Mouse (Mus musculus) neural tube, embryonic 14.5 days (tissue): ENCODE measurements around the gene Cyren. TPM values are rescaled to one million over a fixed set of nuclear protein-coding genes. Genes with fewer than 3 reads are reported as not detected.

Experiments
- ATAC-seq: fragments of 200-750 bp; cut with Nextera tagmentation; 2 replicates; pipeline ENCODE4 v1.8.0; 2017; ENCODE audit warnings: low read depth, mild to moderate bottlenecking, moderate TSS enrichment, moderate library complexity
- H3K27ac ChIP-seq: fragments of 300-500 bp; sonication (generic); 2 replicates; pipeline ENCODE4 v1.5.1; 2014; ENCODE audit warnings: low read depth, mild to moderate bottlenecking, control low read depth, low read length, moderate library complexity, mixed read lengths
- H3K27me3 ChIP-seq: fragments of 300-500 bp; sonication (generic); 2 replicates; pipeline ENCODE4 v1.6.1; 2014; ENCODE audit warnings: low read length; ENCODE audit not compliant: control insufficient read depth, insufficient read depth
- H3K36me3 ChIP-seq: fragments of 300-500 bp; sonication (generic); 2 replicates; pipeline ENCODE4 v1.6.1; 2014; ENCODE audit warnings: low read length, mixed read lengths; ENCODE audit not compliant: control insufficient read depth, insufficient read depth
- H3K4me1 ChIP-seq: fragments of 300-500 bp; sonication (generic); 2 replicates; pipeline ENCODE4 v1.6.1; 2014; ENCODE audit warnings: low read length; ENCODE audit not compliant: control insufficient read depth, insufficient read depth
- H3K4me2 ChIP-seq: fragments of 300-500 bp; sonication (generic); 2 replicates; pipeline ENCODE4 v1.6.1; 2014; ENCODE audit warnings: mild to moderate bottlenecking, low read depth, low read length, control low read depth
- H3K4me3 ChIP-seq: fragments of 300-500 bp; sonication (generic); 2 replicates; pipeline ENCODE4 v1.5.1; 2014; ENCODE audit warnings: low read depth, low read length, control low read depth, mixed read lengths
- H3K9ac ChIP-seq: fragments of 300-500 bp; sonication (generic); replicated peaks from 2 replicates; pipeline ENCODE4 v1.6.1; 2014; ENCODE audit warnings: low read depth, mild to moderate bottlenecking, control low read depth, low read length, mixed read lengths
- H3K9me3 ChIP-seq: fragments of 300-500 bp; sonication (generic); 2 replicates; pipeline ENCODE4 v1.6.1; 2016; ENCODE audit warnings: low read length; ENCODE audit not compliant: control insufficient read depth
- WGBS: fragments of 180-500 bp; shearing (Covaris S2); extraction: QIAGEN DNeasy Blood & Tissue Kit; methylation state at CpG from one replicate; pipeline ENCODE4 v1.1.7; 2014; 5-methylcytosine and 5-hydroxymethylcytosine counted together
- polyA plus RNA-seq: library from polyadenylated mRNA; unstranded; fragments of >200 nt; fragmentation: Nextera tagmentation; extraction: Ambion mirVana; gene quantifications from 2 replicates; pipeline ENCODE4 v1.2.1, GENCODE M21; 2014

Cyren gene
- polyA plus RNA-seq, 1 experiment from 2014 or later: 6.0 TPM

GRCm38 (mm10) chr6:34865711-34866593 lies 11.9 kb downstream of the Cyren start:
- WGBS: 70% methylated on average over 7 of the region's 7 CpGs
- H3K27me3 ChIP-seq: no peaks in the 10 kb centered on the region
- no peaks in the 10 kb centered on the region for H3K4me1 ChIP-seq
- H3K9me3 ChIP-seq: no peaks in the 10 kb centered on the region
- no peak overlapping the region for H3K4me2 ChIP-seq
- no peak overlapping the region for H3K4me3 ChIP-seq
- H3K9ac ChIP-seq: no peak overlapping the region
- H3K36me3 ChIP-seq: no peaks in the 10 kb centered on the region
- no peak for ATAC-seq
- no peak overlapping the region for H3K27ac ChIP-seq

GRCm38 (mm10) chr6:34865213-34865612 lies 12.6 kb downstream of the Cyren start:
- no peaks in the 10 kb centered on the region for H3K36me3 ChIP-seq
- no peaks in the 10 kb centered on the region for H3K27me3 ChIP-seq
- 78% methylated on average over 5 of the region's 5 CpGs for WGBS
- H3K4me2 ChIP-seq: no peak overlapping the region
- ATAC-seq: no peak
- no peak overlapping the region for H3K4me3 ChIP-seq
- H3K9ac ChIP-seq: no peak overlapping the region
- no peaks in the 10 kb centered on the region for H3K9me3 ChIP-seq
- no peaks in the 10 kb centered on the region for H3K4me1 ChIP-seq
- no peak overlapping the region for H3K27ac ChIP-seq

GRCm38 (mm10) chr6:34863786-34864514 lies 13.9 kb downstream of the Cyren start:
- no peak for ATAC-seq
- 77% methylated on average over 9 of the region's 9 CpGs for WGBS
- H3K27ac ChIP-seq: no peak overlapping the region
- H3K4me2 ChIP-seq: no peak overlapping the region
- no peaks in the 10 kb centered on the region for H3K4me1 ChIP-seq
- H3K9ac ChIP-seq: no peak overlapping the region
- no peak overlapping the region for H3K4me3 ChIP-seq
- no peaks in the 10 kb centered on the region for H3K36me3 ChIP-seq
- H3K27me3 ChIP-seq: no peaks in the 10 kb centered on the region
- H3K9me3 ChIP-seq: no peaks in the 10 kb centered on the region

GRCm38 (mm10) chr6:34862791-34863403 lies 15.0 kb downstream of the Cyren start, which contains the start of gene Tmem140:
Gene Tmem140, plus strand, starts transcription at chr6:34863146.
- no peak within 1 kb of the TSS for H3K27ac ChIP-seq
- H3K27me3 ChIP-seq: no peaks in the 10 kb centered on the region
- H3K4me1 ChIP-seq: no peaks in the 10 kb centered on the region
- no peak within 1 kb of the TSS for H3K9ac ChIP-seq
- no peaks in the 10 kb centered on the region for H3K36me3 ChIP-seq
- no peak within 1 kb of the TSS for H3K4me2 ChIP-seq
- H3K9me3 ChIP-seq: no peaks in the 10 kb centered on the region
- no peak within 1 kb of the TSS for H3K4me3 ChIP-seq
- no peak for ATAC-seq
- WGBS: 64% methylated on average over 11 of the region's 11 CpGs

- no peak for ATAC-seq
- Histone ChIP-seq H3K27me3 (no peaks in the 10 kb centered on the region), H3K4me1 (no peaks in the 10 kb centered on the region), H3K36me3 (no peaks in the 10 kb centered on the region), H3K4me2 (no peak overlapping the region), H3K9me3 (no peaks in the 10 kb centered on the region), H3K9ac (no peak overlapping the region), H3K4me3 (no peak overlapping the region), H3K27ac (no peak overlapping the region)
- WGBS: 95% methylated on average over 6 of the region's 6 CpGs
Measured at GRCm38 (mm10) chr6:34862381-34862780, 15.5 kb downstream of the Cyren start.

GRCm38 (mm10) chr6:34861546-34862053 lies 16.3 kb downstream of the Cyren start:
- Histone ChIP-seq H3K27ac (no peak overlapping the region), H3K9me3 (no peaks in the 10 kb centered on the region), H3K4me3 (no peak overlapping the region), H3K36me3 (no peaks in the 10 kb centered on the region), H3K4me1 (no peaks in the 10 kb centered on the region), H3K4me2 (no peak overlapping the region), H3K27me3 (no peaks in the 10 kb centered on the region), H3K9ac (no peak overlapping the region)
- no peak for ATAC-seq
- WGBS: 92% methylated on average over 11 of the region's 11 CpGs

GRCm38 (mm10) chr6:34832352-34832751 lies 45.5 kb downstream of the Cyren start:
- H3K27me3 ChIP-seq: no peaks in the 10 kb centered on the region
- no peak overlapping the region for H3K4me3 ChIP-seq
- no peak overlapping the region for H3K9ac ChIP-seq
- no peak for ATAC-seq
- WGBS: 97% methylated on average over 5 of the region's 5 CpGs
- H3K9me3 ChIP-seq: no peaks in the 10 kb centered on the region
- no peak overlapping the region for H3K4me2 ChIP-seq
- H3K27ac ChIP-seq: no peak overlapping the region
- no peaks in the 10 kb centered on the region for H3K4me1 ChIP-seq
- H3K36me3 ChIP-seq: no peaks in the 10 kb centered on the region

GRCm38 (mm10) chr6:34824406-34824805 lies 53.5 kb downstream of the Cyren start:
- H3K9me3 ChIP-seq: no peaks in the 10 kb centered on the region
- no peak overlapping the region for H3K4me2 ChIP-seq
- no peaks in the 10 kb centered on the region for H3K27me3 ChIP-seq
- H3K4me1 ChIP-seq: no peaks in the 10 kb centered on the region
- H3K9ac ChIP-seq: no peak overlapping the region
- H3K27ac ChIP-seq: no peak overlapping the region
- no peaks in the 10 kb centered on the region for H3K36me3 ChIP-seq
- ATAC-seq: no peak
- no peak overlapping the region for H3K4me3 ChIP-seq
